Mouse (Mus musculus) stomach, postnatal 0 days (tissue): Measurements from ENCODE around the gene Ptprm. TPM values are rescaled to one million over a fixed set of nuclear protein-coding genes. Genes with fewer than 3 reads are reported as not detected.

ENCODE experiments used
- ATAC-seq: fragments of 200-750 bp; cut with Nextera tagmentation; 2 replicates; pipeline ENCODE4 v1.8.0; 2017; ENCODE audit not compliant: low FRiP score, low TSS enrichment
- DNase-seq: peaks from one replicate; pipeline ENCODE4 v3.0.0-alpha.2; 2016; ENCODE audit warnings: low spot score
- H3K27ac ChIP-seq: fragments of 300-500 bp; sonication (generic); replicated peaks from 2 replicates; pipeline ENCODE4 v1.5.1; 2014; ENCODE audit warnings: mild to moderate bottlenecking, control low read depth
- H3K27me3 ChIP-seq: fragments of 300-500 bp; sonication (generic); 2 replicates; pipeline ENCODE4 v1.6.1; 2014; ENCODE audit warnings: low read length; ENCODE audit not compliant: control insufficient read depth, insufficient read depth
- H3K36me3 ChIP-seq: fragments of 300-500 bp; sonication (generic); 2 replicates; pipeline ENCODE4 v1.6.1; 2014; ENCODE audit warnings: low read length, mixed read lengths; ENCODE audit not compliant: control insufficient read depth, insufficient read depth
- H3K4me1 ChIP-seq: fragments of 300-500 bp; sonication (generic); replicated peaks from 2 replicates; pipeline ENCODE4 v1.6.1; 2014; ENCODE audit warnings: antibody characterized with exemption; ENCODE audit not compliant: control insufficient read depth, insufficient read depth
- H3K4me2 ChIP-seq: fragments of 300-500 bp; sonication (generic); replicated peaks from 2 replicates; pipeline ENCODE4 v1.6.1; 2014; ENCODE audit warnings: low read depth, mild to moderate bottlenecking, control low read depth, moderate library complexity
- H3K4me3 ChIP-seq: fragments of 300-500 bp; sonication (generic); 2 replicates; pipeline ENCODE4 v1.5.1; 2014; ENCODE audit warnings: low read depth, low read length, control low read depth
- H3K9ac ChIP-seq: fragments of 300-500 bp; sonication (generic); 2 replicates; pipeline ENCODE4 v1.6.1; 2014; ENCODE audit warnings: mild to moderate bottlenecking, low read length, control low read depth, mixed read lengths
- H3K9me3 ChIP-seq: fragments of 300-500 bp; sonication (generic); 2 replicates; pipeline ENCODE4 v1.6.1; 2016; ENCODE audit warnings: low read length; ENCODE audit not compliant: control insufficient read depth
- CTCF ChIP-seq: IDR thresholded peaks from 2 replicates; pipeline ENCODE4 v1.5.1; 2016; ENCODE audit warnings: antibody characterized with exemption, low read depth, mild to moderate bottlenecking, moderate library complexity
- EP300 ChIP-seq: optimal IDR thresholded peaks from 2 replicates; pipeline ENCODE3; 2016; ENCODE audit warnings: antibody characterized with exemption
- WGBS: fragments of 180-500 bp; shearing (Covaris S2); extraction: QIAGEN DNeasy Blood & Tissue Kit; methylation state at CpG from one replicate; pipeline ENCODE4 v1.1.7; 2014; 5-methylcytosine and 5-hydroxymethylcytosine counted together
- polyA plus RNA-seq: library from polyadenylated mRNA; unstranded; fragments of >200 nt; fragmentation: Nextera tagmentation; extraction: Ambion mirVana; gene quantifications from 2 replicates; pipeline ENCODE4 v1.2.1, GENCODE M21; 2015

Gene Ptprm
- polyA plus RNA-seq, 1 experiment from 2014 or later = 3.6 TPM

GRCm38 (mm10) chr17:66738331-66738730, 615.9 kb downstream of the Ptprm start:
- H3K4me2 ChIP-seq = no peak overlapping the region
- no peak overlapping the region for H3K4me3 ChIP-seq
- H3K36me3 ChIP-seq = no peaks in the 10 kb centered on the region
- ATAC-seq (no peak), DNase-seq (no peak)
- TF ChIP-seq CTCF (no peak), EP300 (no peak)
- no peaks in the 10 kb centered on the region for H3K27me3 ChIP-seq
- H3K9me3 ChIP-seq = no peaks in the 10 kb centered on the region
- H3K9ac ChIP-seq = no peak overlapping the region
- WGBS = 62% methylated on average over 6 of the region's 6 CpGs
- H3K27ac ChIP-seq = no peak overlapping the region
- no peaks in the 10 kb centered on the region for H3K4me1 ChIP-seq

DNA sequence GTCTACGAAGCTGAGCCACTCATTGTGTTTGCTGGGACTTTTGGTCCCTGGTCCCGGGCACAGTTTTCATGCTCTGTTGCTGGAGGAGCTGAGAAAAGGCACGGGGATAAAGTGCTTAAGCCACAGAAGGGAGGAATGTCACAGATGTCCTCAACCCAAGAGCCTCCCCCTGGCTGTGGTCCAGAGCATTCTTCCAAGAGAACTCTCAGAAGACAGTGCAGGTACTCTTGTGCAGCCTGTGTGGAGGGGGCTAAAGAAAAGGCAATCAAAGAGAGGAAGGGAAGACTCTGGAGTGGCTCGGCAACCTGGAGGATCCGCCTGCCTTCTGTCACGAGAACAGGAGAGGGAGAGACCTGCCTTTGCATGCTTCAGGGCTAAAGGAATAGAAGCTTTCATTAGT, 617.8 kb downstream of the Ptprm start:
- DNase-seq = no peak
- H3K27ac ChIP-seq = no peak overlapping the region
- WGBS = 62% methylated on average over 6 of the region's 6 CpGs

DNA sequence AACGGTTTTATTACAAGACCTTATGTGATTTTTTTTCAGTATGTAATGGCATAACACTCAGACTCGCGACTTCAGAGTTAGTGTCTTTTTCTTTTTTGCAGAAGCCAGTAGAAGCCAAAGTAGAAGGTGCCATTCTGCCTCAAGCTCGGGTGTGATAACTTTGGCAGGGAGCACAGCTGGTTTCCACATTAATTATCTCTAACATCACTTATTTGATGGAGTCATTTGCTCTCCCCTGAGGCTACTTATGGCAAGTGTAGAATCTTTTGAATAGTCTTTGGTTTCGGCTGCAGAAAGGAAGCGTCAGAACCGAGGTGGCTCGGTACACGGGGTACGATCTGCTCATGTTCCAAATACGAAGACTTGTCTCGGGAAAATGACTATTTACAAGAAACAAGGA, 620.7 kb downstream of the Ptprm start:
- Histone ChIP-seq H3K27ac (no peak overlapping the region), H3K9ac (no peak overlapping the region), H3K4me1 (no peaks in the 10 kb centered on the region), H3K27me3 (no peaks in the 10 kb centered on the region), H3K4me3 (no peak overlapping the region), H3K4me2 (no peak overlapping the region), H3K36me3 (no peaks in the 10 kb centered on the region), H3K9me3 (no peaks in the 10 kb centered on the region)
- TF ChIP-seq CTCF (no peak), EP300 (no peak)
- ATAC-seq = no peak
- DNase-seq = no peak
- 87% methylated on average over 12 of the region's 12 CpGs for WGBS

More for the DNA sequence above, 617.8 kb downstream of the Ptprm start:
- no peaks in the 10 kb centered on the region for H3K4me1 ChIP-seq
- H3K4me3 ChIP-seq = no peak overlapping the region
- no peaks in the 10 kb centered on the region for H3K36me3 ChIP-seq
- no peak overlapping the region for H3K4me2 ChIP-seq
- no peak overlapping the region for H3K9ac ChIP-seq
- no peaks in the 10 kb centered on the region for H3K9me3 ChIP-seq
- TF ChIP-seq EP300 (no peak), CTCF (no peak)
- no peaks in the 10 kb centered on the region for H3K27me3 ChIP-seq
- no peak for ATAC-seq

DNA sequence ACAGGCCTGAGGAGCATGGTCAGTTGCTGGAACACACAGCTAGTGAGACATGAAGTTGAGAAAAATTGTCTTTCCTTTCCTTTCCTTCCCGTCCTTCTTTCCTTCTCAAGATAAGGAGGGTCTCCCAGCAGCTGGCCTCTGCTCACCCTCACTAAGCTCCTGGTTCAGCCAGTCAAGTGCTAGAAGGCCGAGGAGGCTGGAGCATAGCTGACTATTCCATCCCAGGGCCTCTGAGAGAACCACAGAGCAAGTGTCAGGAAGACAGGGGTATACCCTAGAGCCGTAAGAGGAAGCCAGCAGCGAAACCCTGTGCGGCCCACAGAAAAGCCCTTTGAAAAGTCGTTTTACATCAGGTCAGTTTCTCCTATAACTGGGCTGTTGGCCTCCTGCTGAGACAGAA, 624.3 kb downstream of the Ptprm start:
- no peaks in the 10 kb centered on the region for H3K36me3 ChIP-seq
- no peak overlapping the region for H3K4me3 ChIP-seq
- no peak overlapping the region for H3K4me2 ChIP-seq
- H3K9me3 ChIP-seq = no peaks in the 10 kb centered on the region
- DNase-seq = no peak
- H3K27ac ChIP-seq = no peak overlapping the region
- H3K4me1 ChIP-seq = no peaks in the 10 kb centered on the region
- WGBS = 73% methylated on average over 6 of the region's 6 CpGs
- TF ChIP-seq EP300 = no peak
- TF ChIP-seq CTCF = no peak
- ATAC-seq = no peak
- H3K27me3 ChIP-seq = no peaks in the 10 kb centered on the region
- no peak overlapping the region for H3K9ac ChIP-seq

- no peaks in the 10 kb centered on the region for H3K9me3 ChIP-seq
- TF ChIP-seq EP300 (no peak), CTCF (no peak)
- H3K4me1 ChIP-seq = no peaks in the 10 kb centered on the region
- no peak for DNase-seq
- ATAC-seq = no peak
- H3K4me2 ChIP-seq = no peak overlapping the region
- H3K36me3 ChIP-seq = no peaks in the 10 kb centered on the region; the same call in 1 of the 2 replicates
- WGBS = 50% methylated on average over 9 of the region's 9 CpGs
- H3K27ac ChIP-seq = no peak overlapping the region
- no peak overlapping the region for H3K9ac ChIP-seq
- no peaks in the 10 kb centered on the region for H3K27me3 ChIP-seq
- no peak overlapping the region for H3K4me3 ChIP-seq
These were observed 633.3 kb downstream of the Ptprm start for GRCm38 (mm10) chr17:66720992-66721351.

DNA sequence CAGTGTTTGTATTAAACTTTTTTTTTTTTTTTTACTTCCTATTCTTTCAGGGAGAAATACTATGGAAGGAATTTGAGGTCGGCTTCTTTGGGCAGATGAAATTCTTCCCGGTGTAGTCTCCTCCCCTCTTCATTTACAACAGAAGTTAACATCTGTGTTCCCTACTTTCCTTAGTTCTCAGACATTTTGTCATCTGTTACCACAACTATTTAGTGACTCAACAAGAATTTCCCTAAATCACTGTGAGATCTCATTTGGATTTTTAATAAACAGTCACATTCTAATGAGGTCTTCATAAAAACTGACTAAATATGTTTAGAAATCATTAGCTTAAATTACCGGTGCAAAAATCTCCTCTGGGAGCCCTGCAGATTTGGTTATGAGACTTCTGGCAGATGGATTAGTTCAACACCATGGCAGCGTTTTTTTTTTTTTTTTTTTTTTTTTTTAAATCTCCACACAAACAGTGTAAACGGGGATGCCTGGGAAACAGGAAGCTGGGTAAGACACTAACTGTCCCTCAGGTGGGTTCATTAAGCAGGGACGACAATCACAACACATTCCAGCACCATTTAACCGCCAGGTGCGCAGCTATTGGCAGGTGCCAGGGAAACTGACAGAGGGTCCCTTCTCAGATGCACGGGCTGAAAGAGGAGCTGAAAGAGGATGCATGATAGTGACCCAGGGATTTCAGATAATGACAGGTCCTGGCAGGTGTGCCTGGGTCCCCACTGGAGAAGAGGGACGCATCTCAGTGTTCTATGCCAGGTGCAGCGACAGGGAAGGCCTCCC, 633.9 kb downstream of the Ptprm start:
- no peak overlapping the region for H3K4me2 ChIP-seq
- no peaks in the 10 kb centered on the region for H3K9me3 ChIP-seq
- DNase-seq (no peak), ATAC-seq (no peak)
- no peak overlapping the region for H3K9ac ChIP-seq
- no peaks in the 10 kb centered on the region; the same call in 1 of the 2 replicates for H3K36me3 ChIP-seq
- H3K27me3 ChIP-seq = no peaks in the 10 kb centered on the region
- TF ChIP-seq CTCF (no peak), EP300 (no peak)
- H3K27ac ChIP-seq = no peak overlapping the region
- no peaks in the 10 kb centered on the region for H3K4me1 ChIP-seq
- H3K4me3 ChIP-seq = no peak overlapping the region
- 45% methylated on average over 11 of the region's 11 CpGs for WGBS
